Mouse (Mus musculus) bone marrow, adult 2 months (tissue): ENCODE data around the gene Pbrm1.

Experiments
- CTCF ChIP-seq: fragments of 200-500 bp; IDR thresholded peaks from 2 replicates; pipeline ENCODE4 v1.5.1; 2011; ENCODE audit warnings: low read length, control low read depth; ENCODE audit not compliant: control insufficient read depth, insufficient read depth
- POLR2A ChIP-seq: fragments of 200-500 bp; IDR thresholded peaks from 2 replicates; pipeline ENCODE4 v1.6.1; 2011; ENCODE audit warnings: low read depth, mild to moderate bottlenecking, control low read depth, low read length, borderline replicate concordance; ENCODE audit not compliant: control insufficient read depth

DNA sequence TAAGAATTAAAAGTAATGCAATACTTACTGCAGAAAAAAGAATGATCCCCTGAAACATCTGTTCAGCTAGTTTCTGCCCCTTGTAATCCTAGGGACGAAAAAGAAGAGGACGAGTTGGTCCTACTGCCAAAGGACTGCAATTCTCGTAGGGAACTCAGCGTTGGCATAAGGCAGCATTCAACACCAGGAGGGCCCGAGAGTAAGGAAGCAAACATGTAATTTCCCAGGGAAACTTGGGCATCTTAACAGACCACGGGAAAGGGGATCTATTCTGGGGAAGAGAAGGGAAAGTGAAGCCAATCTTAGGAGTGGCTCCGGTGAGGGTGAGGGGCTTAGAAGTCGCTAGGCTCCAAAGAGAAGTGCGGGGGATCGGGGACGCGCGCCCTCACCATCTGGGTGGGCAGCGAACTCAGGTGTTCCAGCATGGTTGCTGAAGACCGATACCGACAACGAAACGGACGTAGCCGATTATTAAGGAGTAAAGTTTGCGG, 18.1 kb upstream of the Pbrm1 start:
- no peak for TF ChIP-seq CTCF
- TF ChIP-seq POLR2A: no peak
